Mouse (Mus musculus) subcutaneous adipose tissue, adult 2 months (tissue): ENCODE results near the gene Cdh22. TPM values are rescaled to one million over a fixed set of nuclear protein-coding genes. Genes with fewer than 3 reads are reported as not detected.

Experiments used
- polyA plus RNA-seq: library from polyadenylated mRNA; depleted of rRNA; stranded (reverse); fragments of >200 nt; gene quantifications from 2 replicates; pipeline ENCODE4 v1.2.3, GENCODE M21; 2012; ENCODE audit warnings: low replicate concordance; rRNA removed

The Cdh22 gene
- 0.09 TPM in 1 of 2 replicates, not detected in the other for polyA plus RNA-seq

GRCm38 (mm10) chr2:165234613-165235291 lies at the start of gene Cdh22:
Cdh22 (minus strand) TSS chr2:165234853.

GRCm38 (mm10) chr2:165090650-165091049 lies 144.0 kb downstream of the Cdh22 start, which contains the start of gene 1700025C18Rik:
1700025C18Rik (minus strand) TSS chr2:165090750.

Other genes with a start within 250 kb of the Cdh22 start
- 20.5 and 46.5 TPM in 2 replicates for gene Ncoa5, start 200.0 kb downstream of the Cdh22 start, polyA plus RNA-seq
- gene Cd40, start 179.2 kb downstream of the Cdh22 start, polyA plus RNA-seq = 8.3 and 10.2 TPM in 2 replicates
- not detected in 2 replicates for gene 1700025C18Rik, start 144.1 kb downstream of the Cdh22 start, polyA plus RNA-seq
- 63.8 and 71.8 TPM in 2 replicates for gene Slc35c2, start 53.0 kb upstream of the Cdh22 start, polyA plus RNA-seq
- 110 and 115 TPM in 2 replicates for gene Elmo2, start 91.6 kb upstream of the Cdh22 start, polyA plus RNA-seq
- gene Zfp663, start 133.9 kb upstream of the Cdh22 start, polyA plus RNA-seq = 0.08 and 0.20 TPM in 2 replicates
- 1.9 and 5.8 TPM in 2 replicates for gene Zfp334, start 153.4 kb upstream of the Cdh22 start, polyA plus RNA-seq
- 0.23 and 0.64 TPM in 2 replicates for gene Ocstamp, start 165.6 kb upstream of the Cdh22 start, polyA plus RNA-seq
- 1.7 and 3.2 TPM in 2 replicates for gene Slc13a3, start 238.4 kb upstream of the Cdh22 start, polyA plus RNA-seq